In the genomic region with DNA sequence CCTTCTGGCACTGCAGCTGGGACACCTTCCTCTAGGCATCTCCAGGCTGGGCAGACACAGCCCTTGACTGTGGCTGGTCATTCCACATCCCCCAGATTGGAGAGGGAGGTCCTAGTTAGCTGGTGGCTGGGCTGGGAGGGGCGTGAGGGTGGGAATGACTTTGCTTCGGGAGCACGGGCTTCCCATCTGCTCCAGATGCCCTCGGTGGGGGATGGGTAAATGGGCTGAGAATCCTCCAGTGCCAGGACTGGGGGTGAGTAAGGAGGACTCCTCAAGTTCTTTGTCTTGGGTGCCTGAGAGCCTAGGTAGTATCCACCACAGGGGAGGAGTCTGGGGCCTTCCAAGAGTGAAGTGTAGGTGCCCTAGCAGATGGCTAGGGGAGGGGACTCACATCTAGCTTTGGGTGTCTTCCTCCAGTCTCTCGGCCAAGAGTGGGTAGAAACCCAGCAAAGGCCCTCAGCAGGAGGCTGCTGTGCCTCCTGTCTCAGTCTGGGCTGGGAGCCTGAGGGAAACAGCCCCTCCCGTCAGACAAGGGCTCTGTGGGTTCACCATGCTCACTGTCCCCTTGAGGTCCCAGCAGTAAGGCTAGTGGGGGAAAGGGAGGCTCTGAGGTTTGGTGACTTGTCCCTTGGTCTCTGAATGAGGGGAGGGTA, we compare ENCODE assay signal across 8 mouse cellular contexts. TPM values are rescaled to one million over a fixed set of nuclear protein-coding genes. Genes with fewer than 3 reads are reported as not detected.
DNase-seq lines count a peak whose midpoint lies in the region; ATAC-seq and TF ChIP-seq lines count a peak whose summit lies in the region.

No protein-coding gene starts in this region.

- no peaks in the 10 kb centered on the region for H3K27me3 ChIP-seq in lung, postnatal 0 days (replicated peaks; ENCODE audit: insufficient read depth, low read length)
- no peaks in the 10 kb centered on the region for H3K27me3 ChIP-seq in kidney, postnatal 0 days (ENCODE audit: insufficient read depth, low read length)

- no peaks in the 10 kb centered on the region for H3K36me3 ChIP-seq in lung, postnatal 0 days (ENCODE audit: insufficient read depth, low read length)
- no peaks in the 10 kb centered on the region for H3K36me3 ChIP-seq in kidney, postnatal 0 days (ENCODE audit: insufficient read depth, low read length)

- no peak overlapping the region for H3K4me3 ChIP-seq in lung, adult 2 months (replicated peaks; ENCODE audit: extremely low read depth, low read depth, low read length)
- H3K4me3 ChIP-seq in lung, postnatal 0 days (ENCODE audit: low read depth, low read length): no peak overlapping the region
- no peak overlapping the region for H3K4me3 ChIP-seq in kidney, postnatal 0 days (replicated peaks; ENCODE audit: low read depth, low read length)

- no peak overlapping the region for H3K9ac ChIP-seq in lung, postnatal 0 days (replicated peaks; ENCODE audit: low read depth)
- peak overlapping the region; percentile 35; the same call in 1 of the 2 replicates for H3K9ac ChIP-seq in kidney, postnatal 0 days (ENCODE audit: low read depth, low read length)

- H3K9me3 ChIP-seq in lung, postnatal 0 days (ENCODE audit: low read length): no peaks in the 10 kb centered on the region
- H3K9me3 ChIP-seq in kidney, postnatal 0 days (replicated peaks; ENCODE audit: low read length): no peaks in the 10 kb centered on the region

- WGBS in lung, adult 2 months: 34% methylated on average over 6 of the region's 6 CpGs
- WGBS in lung, postnatal 0 days: 34% methylated on average over 6 of the region's 6 CpGs
- 25% methylated on average over 6 of the region's 6 CpGs for WGBS in kidney, postnatal 0 days

- no peak for TF ChIP-seq POLR2A in lung, adult 2 months (IDR thresholded peaks at IDR 0.05; ENCODE audit: borderline replicate concordance, extremely low read depth, low read depth, low read length)

- TF ChIP-seq CTCF in lung, adult 2 months (IDR thresholded peaks at IDR 0.05; ENCODE audit: insufficient read depth, low read length): no peak
- no peak for TF ChIP-seq CTCF in lung, postnatal 0 days (IDR thresholded peaks at IDR 0.05)
- TF ChIP-seq CTCF in kidney, postnatal 0 days (IDR thresholded peaks at IDR 0.05; ENCODE audit: low read depth): no peak

- peaks cover 25% of the 10 kb centered on the region for H3K4me1 ChIP-seq in lung, adult 2 months (ENCODE audit: control insufficient read depth, insufficient read depth, low read length)
- peaks cover 35% of the 10 kb centered on the region for H3K4me1 ChIP-seq in lung, postnatal 0 days (ENCODE audit: insufficient read depth, low read depth, low read length)
- H3K4me1 ChIP-seq in kidney, postnatal 0 days (replicated peaks; ENCODE audit: insufficient read depth, low read length): peaks cover 77% of the 10 kb centered on the region

- peak; percentile 34 to 51 for DNase-seq in cerebellum, postnatal 14 days
- no peak for DNase-seq in cerebellum, postnatal 25 days
- DNase-seq in lung, adult 2 months: peak; percentile 3
- DNase-seq in lung, postnatal 0 days (ENCODE audit: low spot score): no peak
- no peak for DNase-seq in kidney, postnatal 0 days (ENCODE audit: low spot score)
- DNase-seq in retina, embryonic 14.5 days (ENCODE audit: low spot score): peak; percentile 70
- DNase-seq in natural killer cell, adult 2 months (ENCODE audit: low spot score in 2 of 2): no peak
- DNase-seq in urinary bladder, postnatal 25 days (ENCODE audit: low spot score): no peak

- H3K27ac ChIP-seq in lung, postnatal 0 days (ENCODE audit: low read length): no peak overlapping the region
- H3K27ac ChIP-seq in kidney, postnatal 0 days: peak overlapping the region; percentile 89

- H3K4me2 ChIP-seq in lung, postnatal 0 days (replicated peaks; ENCODE audit: low read depth, low read length): no peak overlapping the region
- H3K4me2 ChIP-seq in kidney, postnatal 0 days (ENCODE audit: low read length): peak overlapping the region; percentile 68

- TF ChIP-seq EP300 in lung, postnatal 0 days (IDR thresholded peaks at IDR 0.05): no peak

- ATAC-seq in lung, postnatal 0 days: no peak
- no peak for ATAC-seq in kidney, postnatal 0 days (replicated peaks; ENCODE audit: low FRiP score, low read depth)

RNA-seq across cellular contexts. Expression of a gene that starts 4.5 kb away (rescaled TPM):
- 66.5 and 76.4 TPM in 2 replicates for polyA plus RNA-seq in lung, adult 2 months (2012; rRNA removed)
- 20.7 and 26.5 TPM in 2 replicates for polyA plus RNA-seq in lung, postnatal 0 days (2015; fragmentation: Nextera tagmentation; extraction: Ambion mirVana)
- polyA plus RNA-seq in kidney, postnatal 0 days (2015; fragmentation: Nextera tagmentation; extraction: Ambion mirVana): 74.6 and 78.8 TPM in 2 replicates

RNA-seq across cellular contexts. Expression of a gene that starts 25.8 kb away (rescaled TPM):
- 8.4 and 12.3 TPM in 2 replicates for polyA plus RNA-seq in lung, adult 2 months (2012; rRNA removed)
- 76.2 and 78.4 TPM in 2 replicates for polyA plus RNA-seq in lung, postnatal 0 days (2015; fragmentation: Nextera tagmentation; extraction: Ambion mirVana)
- polyA plus RNA-seq in kidney, postnatal 0 days (2015; fragmentation: Nextera tagmentation; extraction: Ambion mirVana): 105 and 106 TPM in 2 replicates

RNA-seq across cellular contexts. Expression of a gene that starts 39.4 kb away (rescaled TPM):
- 6.0 and 6.9 TPM in 2 replicates for polyA plus RNA-seq in lung, adult 2 months (2012; rRNA removed)
- polyA plus RNA-seq in lung, postnatal 0 days (2015; fragmentation: Nextera tagmentation; extraction: Ambion mirVana): 5.7 and 6.4 TPM in 2 replicates
- 17.2 and 19.6 TPM in 2 replicates for polyA plus RNA-seq in kidney, postnatal 0 days (2015; fragmentation: Nextera tagmentation; extraction: Ambion mirVana)

RNA-seq across cellular contexts. Expression of a gene that starts 40.7 kb away (rescaled TPM):
- 86.4 and 91.1 TPM in 2 replicates for polyA plus RNA-seq in lung, adult 2 months (2012; rRNA removed)
- polyA plus RNA-seq in lung, postnatal 0 days (2015; fragmentation: Nextera tagmentation; extraction: Ambion mirVana): 17.4 and 18.0 TPM in 2 replicates
- 20.4 and 21.1 TPM in 2 replicates for polyA plus RNA-seq in kidney, postnatal 0 days (2015; fragmentation: Nextera tagmentation; extraction: Ambion mirVana)

RNA-seq across cellular contexts. Expression of a gene that starts 40.8 kb away (rescaled TPM):
- 16.1 and 21.2 TPM in 2 replicates for polyA plus RNA-seq in lung, adult 2 months (2012; rRNA removed)
- polyA plus RNA-seq in lung, postnatal 0 days (2015; fragmentation: Nextera tagmentation; extraction: Ambion mirVana): 37.8 and 38.9 TPM in 2 replicates
- polyA plus RNA-seq in kidney, postnatal 0 days (2015; fragmentation: Nextera tagmentation; extraction: Ambion mirVana): 87.8 and 89.3 TPM in 2 replicates

Comparison
In these comparisons a context has a peak if more than half of its experiments do, and no peak if none do; other contexts are left out.
1. DNase-seq: peak in cerebellum, postnatal 14 days (2 of 2), lung, adult 2 months (single experiment) and retina, embryonic 14.5 days (single experiment); none in cerebellum, postnatal 25 days (0 of 2), lung, postnatal 0 days (single experiment), kidney, postnatal 0 days (single experiment), natural killer cell, adult 2 months (0 of 2) and urinary bladder, postnatal 25 days (single experiment).